11 mouse cellular contexts compared by ENCODE assay signal in the genomic region with DNA sequence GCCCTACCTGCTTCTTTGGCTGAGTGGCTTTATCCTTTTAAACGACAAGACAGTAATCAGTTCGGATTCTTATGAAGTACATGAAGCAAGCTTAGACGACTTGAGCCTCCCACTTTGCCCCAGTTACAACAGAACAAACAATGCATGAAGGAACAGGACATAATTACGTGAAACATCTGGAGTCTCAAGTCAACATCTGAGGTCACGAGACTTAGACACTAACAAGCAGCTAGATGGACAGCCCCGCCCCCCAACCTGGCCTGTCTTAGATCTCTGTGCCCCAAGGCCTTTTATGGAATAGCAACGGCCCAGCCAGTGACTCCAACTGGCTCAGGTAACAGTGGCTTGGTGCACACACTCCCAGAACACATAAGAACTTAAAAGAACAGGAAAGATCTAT. TPM values are rescaled to one million over a fixed set of nuclear protein-coding genes. Genes with fewer than 3 reads are reported as not detected.
A peak's percentile ranks its signal among the peaks of the same experiment; 100 is the strongest.
DNase-seq lines count a peak whose midpoint lies in the region; ATAC-seq lines count a peak whose summit lies in the region.
"Had no signal": no experiment of that assay in that cellular context is flagged by ENCODE, and none has a peak within 500 bp of the region (broad histone marks: within the 10 kb centered on the region; RNA-seq: fewer than 3 reads in every experiment).

No protein-coding gene starts in this region.

- H3K9me3 ChIP-seq in heart, embryonic 13.5 days: no peaks in the 10 kb centered on the region
- no peaks in the 10 kb centered on the region for H3K9me3 ChIP-seq in intestine, embryonic 15.5 days
- H3K9me3 ChIP-seq: megakaryocyte, embryonic 14.5 days had no signal

- DNase-seq in heart, postnatal 4 days: no peak
- peak; percentile 57 for DNase-seq in urinary bladder, postnatal 14 days (ENCODE audit: low spot score)
- no peak for DNase-seq in urinary bladder, adult 2 months (ENCODE audit: low spot score)
- no peak for DNase-seq in left cerebral cortex, postnatal 14 days (ENCODE audit: low spot score in 2 of 2)
- no peak for DNase-seq in Muller cell, postnatal 12 days (ENCODE audit: inconsistent ontology term)
- no peak for DNase-seq in right cerebral cortex, postnatal 10 days (ENCODE audit: low spot score in 2 of 2)
- DNase-seq: right cerebral cortex, adult 18-20 months had no signal

- peaks cover 42% of the 10 kb centered on the region for H3K4me1 ChIP-seq in heart, embryonic 13.5 days
- H3K4me1 ChIP-seq in intestine, embryonic 15.5 days (replicated peaks): peaks cover 23% of the 10 kb centered on the region

- WGBS in heart, embryonic 13.5 days: 48% methylated on average over 7 of the region's 7 CpGs
- WGBS in intestine, embryonic 15.5 days: 29% methylated on average over 7 of the region's 7 CpGs

- H3K27me3 ChIP-seq in heart, embryonic 13.5 days (replicated peaks): no peaks in the 10 kb centered on the region
- H3K27me3 ChIP-seq in intestine, embryonic 15.5 days (replicated peaks): no peaks in the 10 kb centered on the region
- H3K27me3 ChIP-seq: megakaryocyte, embryonic 14.5 days had no signal

- intact Hi-C loops in left cerebral cortex, postnatal 14 days (cut with DNase I): no loop called here

- no peak overlapping the region for H3K4me3 ChIP-seq in heart, embryonic 13.5 days
- no peak overlapping the region for H3K4me3 ChIP-seq in intestine, embryonic 15.5 days (replicated peaks)
- H3K4me3 ChIP-seq: megakaryocyte, embryonic 14.5 days had no signal

- H3K36me3 ChIP-seq in heart, embryonic 13.5 days: no peaks in the 10 kb centered on the region
- H3K36me3 ChIP-seq in intestine, embryonic 15.5 days: no peaks in the 10 kb centered on the region

- no peak for ATAC-seq in heart, embryonic 13.5 days (ENCODE audit: extremely low read depth, insufficient number of reproducible peaks, low FRiP score, low TSS enrichment)
- peak; percentile 50 for ATAC-seq in intestine, embryonic 15.5 days
- ATAC-seq: CD4-positive, CD25-positive, alpha-beta regulatory T cell, adult 4 months had no signal

- H3K9ac ChIP-seq in heart, embryonic 13.5 days: peak overlapping the region; percentile 51
- no peak overlapping the region for H3K9ac ChIP-seq in intestine, embryonic 15.5 days

- H3K4me2 ChIP-seq in heart, embryonic 13.5 days: no peak overlapping the region
- peak overlapping the region; percentile 2; the same call in 1 of the 2 replicates for H3K4me2 ChIP-seq in intestine, embryonic 15.5 days (replicated peaks)

- H3K27ac ChIP-seq in heart, embryonic 13.5 days (replicated peaks): peak overlapping the region; percentile 86
- peak overlapping the region; percentile 68 for H3K27ac ChIP-seq in intestine, embryonic 15.5 days

RNA-seq across cellular contexts. Expression of gene Arhgap10, which starts 44.0 kb away (rescaled TPM):
- 20.3 and 20.7 TPM in 2 replicates for polyA plus RNA-seq in heart, embryonic 13.5 days (2015; fragmentation: Nextera tagmentation; extraction: Ambion mirVana)
- 10 to 100 TPM; 50.3 to 51.3 TPM for total RNA-seq in heart, postnatal 4 days (2021)
- polyA plus RNA-seq in urinary bladder, adult 2 months (2012; rRNA removed): 43.8 and 46.6 TPM in 2 replicates
- 25.8 and 30.9 TPM in 2 replicates for polyA plus RNA-seq in intestine, embryonic 15.5 days (2015; fragmentation: Nextera tagmentation; extraction: Ambion mirVana)
- total RNA-seq in left cerebral cortex, postnatal 14 days (2021): 10 to 100 TPM; 15.8 to 20.1 TPM
